Mouse (Mus musculus): ENCODE results near the gene Snta1. TPM values are rescaled to one million over a fixed set of nuclear protein-coding genes. Genes with fewer than 3 reads are reported as not detected.

Snta1 gene
- polyA plus RNA-seq, 1 experiment from 2014 or later: 12.2 TPM

DNA sequence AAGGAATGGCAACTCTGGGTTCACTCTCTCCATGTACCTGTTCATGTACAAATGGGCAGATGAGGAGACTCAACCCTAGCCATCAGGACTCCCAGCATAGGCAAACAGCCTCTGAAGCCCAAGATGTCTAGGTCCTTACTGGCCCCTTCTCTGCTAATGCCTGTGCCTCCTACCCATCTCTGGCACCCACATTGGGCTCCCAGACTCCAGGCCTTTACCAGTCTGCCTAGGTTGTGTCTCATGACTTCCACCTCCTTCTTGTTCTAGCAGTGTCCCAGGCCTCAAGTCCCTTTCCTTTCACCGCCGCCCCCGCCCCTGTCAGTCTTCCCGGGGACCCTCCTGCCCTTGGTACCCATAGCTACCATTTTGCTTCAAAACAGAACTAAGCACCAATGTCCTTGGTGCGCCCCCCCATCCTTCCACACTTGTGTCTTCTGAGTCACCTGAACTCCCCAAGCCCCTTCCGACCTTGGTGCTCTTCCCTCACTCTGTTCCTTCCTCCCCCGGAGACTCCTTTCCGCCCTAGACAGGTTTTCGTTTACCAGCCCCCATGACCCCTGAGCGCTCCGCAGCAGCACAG, 746 bp downstream of the Snta1 start:
- Histone ChIP-seq H3K9ac (replicated peaks; ENCODE audit: low read length) (peak overlapping the region; percentile 76), H3K9me3 (ENCODE audit: low read length) (no peaks in the 10 kb centered on the region), H3K4me2 (replicated peaks; ENCODE audit: low read depth, low read length) (peak overlapping the region; percentile 77), H3K27ac (ENCODE audit: low read length) (no peak overlapping the region), H3K36me3 (ENCODE audit: insufficient read depth, low read length) (no peaks in the 10 kb centered on the region), H3K4me3 (ENCODE audit: low read length) (peak overlapping the region; percentile 69), H3K4me1 (ENCODE audit: insufficient read depth, low read length) (peaks cover 22% of the 10 kb centered on the region), H3K27me3 (ENCODE audit: insufficient read depth, low read length) (no peaks in the 10 kb centered on the region)
- WGBS: 27% methylated on average over 10 of the region's 11 CpGs
- no peak for ATAC-seq (ENCODE audit: low FRiP score, low TSS enrichment)

DNA sequence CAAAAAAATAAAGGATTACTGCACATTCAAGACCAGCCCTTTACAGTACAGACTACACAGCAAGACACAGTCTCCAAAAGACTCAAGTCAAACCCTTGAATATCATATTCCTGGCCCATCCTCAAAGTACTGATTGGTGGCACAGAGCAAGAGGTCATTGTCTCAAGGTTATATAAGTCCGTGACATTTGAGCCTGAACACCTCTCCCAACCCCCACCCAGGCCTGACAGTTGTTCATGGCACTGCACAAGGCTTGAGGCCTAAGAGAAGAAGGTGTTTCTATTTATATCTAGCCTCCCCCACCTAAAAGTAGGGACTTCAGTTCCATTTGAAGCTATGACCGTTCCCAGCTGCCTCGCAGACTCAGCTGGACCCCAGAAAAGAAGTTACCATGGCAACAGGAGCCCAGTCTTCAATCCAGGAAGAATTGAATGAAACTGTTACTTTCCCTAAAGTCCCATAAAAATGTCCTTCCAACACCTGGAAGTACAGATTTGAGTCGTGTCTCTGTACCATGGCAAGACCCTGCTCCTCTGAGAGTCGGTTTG, 2.4 kb downstream of the Snta1 start:
- no peak overlapping the region for H3K4me2 ChIP-seq (replicated peaks; ENCODE audit: low read depth, low read length)
- no peak overlapping the region for H3K4me3 ChIP-seq (ENCODE audit: low read length)
- H3K27ac ChIP-seq (ENCODE audit: low read length): no peak overlapping the region
- H3K9me3 ChIP-seq (ENCODE audit: low read length): no peaks in the 10 kb centered on the region
- H3K9ac ChIP-seq (replicated peaks; ENCODE audit: low read length): no peak overlapping the region
- H3K36me3 ChIP-seq (ENCODE audit: insufficient read depth, low read length): no peaks in the 10 kb centered on the region
- H3K4me1 ChIP-seq (ENCODE audit: insufficient read depth, low read length): peaks cover 22% of the 10 kb centered on the region
- no peaks in the 10 kb centered on the region for H3K27me3 ChIP-seq (ENCODE audit: insufficient read depth, low read length)
- no peak for ATAC-seq (ENCODE audit: low FRiP score, low TSS enrichment)
- WGBS: 44% methylated on average over 5 of the region's 5 CpGs

GRCm38 (mm10) chr2:154402811-154403210, 5.1 kb downstream of the Snta1 start:
- H3K4me3 ChIP-seq (ENCODE audit: low read length): no peak overlapping the region
- no peak overlapping the region for H3K4me2 ChIP-seq (replicated peaks; ENCODE audit: low read depth, low read length)
- H3K36me3 ChIP-seq (ENCODE audit: insufficient read depth, low read length): no peaks in the 10 kb centered on the region
- 17% methylated on average over 7 of the region's 7 CpGs for WGBS
- no peaks in the 10 kb centered on the region for H3K9me3 ChIP-seq (ENCODE audit: low read length)
- peak; percentile 85 for ATAC-seq (ENCODE audit: low FRiP score, low TSS enrichment)
- H3K4me1 ChIP-seq (ENCODE audit: insufficient read depth, low read length): peaks cover 18% of the 10 kb centered on the region
- H3K9ac ChIP-seq (replicated peaks; ENCODE audit: low read length): no peak overlapping the region
- no peaks in the 10 kb centered on the region for H3K27me3 ChIP-seq (ENCODE audit: insufficient read depth, low read length)
- H3K27ac ChIP-seq (ENCODE audit: low read length): peak overlapping the region; percentile 25

DNA sequence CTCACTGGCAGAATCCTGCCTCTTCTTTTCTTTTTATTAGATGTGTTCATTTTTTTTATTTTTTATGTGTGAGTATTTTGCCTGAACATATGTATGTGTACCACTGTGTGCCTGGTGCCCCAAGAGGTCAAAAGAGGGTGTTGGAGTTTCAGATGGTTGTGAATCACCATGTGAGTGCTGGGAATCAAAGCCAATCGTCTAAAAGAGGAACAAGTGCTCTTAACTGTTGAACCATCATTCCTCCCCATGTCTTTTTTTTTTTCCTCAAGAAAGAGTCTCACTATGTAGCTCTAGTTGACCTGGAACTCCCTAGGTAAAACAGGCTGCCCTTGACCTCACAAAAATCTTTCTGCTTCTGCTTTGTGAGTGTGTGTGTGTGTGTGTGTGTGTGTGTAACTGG, 5.9 kb downstream of the Snta1 start:
- Histone ChIP-seq H3K9ac (replicated peaks; ENCODE audit: low read length) (no peak overlapping the region), H3K36me3 (ENCODE audit: insufficient read depth, low read length) (no peaks in the 10 kb centered on the region), H3K4me2 (replicated peaks; ENCODE audit: low read depth, low read length) (no peak overlapping the region), H3K27me3 (ENCODE audit: insufficient read depth, low read length) (no peaks in the 10 kb centered on the region), H3K27ac (ENCODE audit: low read length) (no peak overlapping the region), H3K4me3 (ENCODE audit: low read length) (no peak overlapping the region), H3K9me3 (ENCODE audit: low read length) (no peaks in the 10 kb centered on the region), H3K4me1 (ENCODE audit: insufficient read depth, low read length) (peaks cover 13% of the 10 kb centered on the region)
- no peak for ATAC-seq (ENCODE audit: low FRiP score, low TSS enrichment)
- 32% methylated on average over 1 of the region's 1 CpGs for WGBS

GRCm38 (mm10) chr2:154399325-154399724, 8.6 kb downstream of the Snta1 start:
- WGBS: 86% methylated on average over 2 of the region's 2 CpGs
- Histone ChIP-seq H3K4me1 (ENCODE audit: insufficient read depth, low read length) (peaks cover 13% of the 10 kb centered on the region), H3K36me3 (ENCODE audit: insufficient read depth, low read length) (no peaks in the 10 kb centered on the region), H3K9me3 (ENCODE audit: low read length) (no peaks in the 10 kb centered on the region), H3K27ac (ENCODE audit: low read length) (no peak overlapping the region), H3K4me2 (replicated peaks; ENCODE audit: low read depth, low read length) (no peak overlapping the region), H3K9ac (replicated peaks; ENCODE audit: low read length) (no peak overlapping the region), H3K4me3 (ENCODE audit: low read length) (no peak overlapping the region), H3K27me3 (ENCODE audit: insufficient read depth, low read length) (no peaks in the 10 kb centered on the region)
- ATAC-seq (ENCODE audit: low FRiP score, low TSS enrichment): no peak

- Histone ChIP-seq H3K4me2 (replicated peaks; ENCODE audit: low read depth, low read length) (no peak overlapping the region), H3K36me3 (ENCODE audit: insufficient read depth, low read length) (no peaks in the 10 kb centered on the region)
- WGBS: 75% methylated on average over 7 of the region's 7 CpGs
These were observed 9.6 kb downstream of the Snta1 start for GRCm38 (mm10) chr2:154398267-154398666.

GRCm38 (mm10) chr2:154396529-154396928, 11.4 kb downstream of the Snta1 start:
- WGBS: 82% methylated on average over 2 of the region's 2 CpGs

More at GRCm38 (mm10) chr2:154398267-154398666, 9.6 kb downstream of the Snta1 start:
- Histone ChIP-seq H3K27ac (ENCODE audit: low read length) (no peak overlapping the region), H3K9ac (replicated peaks; ENCODE audit: low read length) (no peak overlapping the region), H3K27me3 (ENCODE audit: insufficient read depth, low read length) (no peaks in the 10 kb centered on the region), H3K4me3 (ENCODE audit: low read length) (no peak overlapping the region), H3K4me1 (ENCODE audit: insufficient read depth, low read length) (peaks cover 8% of the 10 kb centered on the region), H3K9me3 (ENCODE audit: low read length) (no peaks in the 10 kb centered on the region)
- ATAC-seq (ENCODE audit: low FRiP score, low TSS enrichment): no peak

GRCm38 (mm10) chr2:154394602-154395001, 13.3 kb downstream of the Snta1 start:
- Histone ChIP-seq H3K27me3 (ENCODE audit: insufficient read depth, low read length) (no peaks in the 10 kb centered on the region), H3K9me3 (ENCODE audit: low read length) (no peaks in the 10 kb centered on the region), H3K9ac (replicated peaks; ENCODE audit: low read length) (no peak overlapping the region), H3K4me2 (replicated peaks; ENCODE audit: low read depth, low read length) (no peak overlapping the region), H3K36me3 (ENCODE audit: insufficient read depth, low read length) (no peaks in the 10 kb centered on the region), H3K27ac (ENCODE audit: low read length) (no peak overlapping the region), H3K4me1 (ENCODE audit: insufficient read depth, low read length) (peaks cover 12% of the 10 kb centered on the region), H3K4me3 (ENCODE audit: low read length) (no peak overlapping the region)
- WGBS: 80% methylated on average over 3 of the region's 3 CpGs
- no peak for ATAC-seq (ENCODE audit: low FRiP score, low TSS enrichment)

More at GRCm38 (mm10) chr2:154396529-154396928, 11.4 kb downstream of the Snta1 start:
- Histone ChIP-seq H3K9ac (replicated peaks; ENCODE audit: low read length) (no peak overlapping the region), H3K4me2 (replicated peaks; ENCODE audit: low read depth, low read length) (no peak overlapping the region), H3K4me1 (ENCODE audit: insufficient read depth, low read length) (no peaks in the 10 kb centered on the region), H3K4me3 (ENCODE audit: low read length) (no peak overlapping the region), H3K36me3 (ENCODE audit: insufficient read depth, low read length) (no peaks in the 10 kb centered on the region), H3K27me3 (ENCODE audit: insufficient read depth, low read length) (no peaks in the 10 kb centered on the region), H3K27ac (ENCODE audit: low read length) (no peak overlapping the region), H3K9me3 (ENCODE audit: low read length) (no peaks in the 10 kb centered on the region)
- ATAC-seq (ENCODE audit: low FRiP score, low TSS enrichment): no peak

- Histone ChIP-seq H3K36me3 (ENCODE audit: insufficient read depth, low read length) (no peaks in the 10 kb centered on the region), H3K9ac (replicated peaks; ENCODE audit: low read length) (no peak overlapping the region; the same call in 1 of the 2 replicates), H3K27me3 (ENCODE audit: insufficient read depth, low read length) (no peaks in the 10 kb centered on the region), H3K4me1 (ENCODE audit: insufficient read depth, low read length) (peaks cover 15% of the 10 kb centered on the region), H3K4me3 (ENCODE audit: low read length) (no peak overlapping the region), H3K4me2 (replicated peaks; ENCODE audit: low read depth, low read length) (no peak overlapping the region), H3K9me3 (ENCODE audit: low read length) (no peaks in the 10 kb centered on the region), H3K27ac (ENCODE audit: low read length) (peak overlapping the region; percentile 75)
- 41% methylated on average over 11 of the region's 11 CpGs for WGBS
- ATAC-seq (ENCODE audit: low FRiP score, low TSS enrichment): peak; percentile 95
These were observed 17.5 kb downstream of the Snta1 start for GRCm38 (mm10) chr2:154390180-154390964.

DNA sequence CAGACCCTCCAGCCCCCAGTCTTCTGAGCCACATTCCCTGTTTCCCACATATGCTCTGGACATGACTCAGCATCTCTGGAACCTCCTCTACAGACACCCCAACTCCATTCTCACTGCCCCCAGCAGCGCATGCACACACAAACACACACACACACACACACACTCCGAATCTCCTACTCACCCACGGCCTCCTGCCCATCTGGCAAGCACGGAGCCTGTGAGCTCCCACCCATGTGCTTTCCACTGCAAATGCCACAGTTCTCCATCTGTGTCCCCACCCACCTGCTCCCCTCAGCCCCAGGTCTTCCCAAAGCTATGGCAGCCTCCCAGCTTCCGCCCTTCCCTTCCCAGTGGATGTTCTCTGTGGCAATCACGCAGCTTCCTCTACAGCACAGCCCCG, 28.8 kb downstream of the Snta1 start:
- no peak overlapping the region for H3K4me2 ChIP-seq (replicated peaks; ENCODE audit: low read depth, low read length)
- no peaks in the 10 kb centered on the region for H3K4me1 ChIP-seq (ENCODE audit: insufficient read depth, low read length)
- WGBS: 85% methylated on average over 7 of the region's 7 CpGs
- H3K27ac ChIP-seq (ENCODE audit: low read length): no peak overlapping the region
- ATAC-seq (ENCODE audit: low FRiP score, low TSS enrichment): no peak
- no peaks in the 10 kb centered on the region for H3K9me3 ChIP-seq (ENCODE audit: low read length)
- no peaks in the 10 kb centered on the region for H3K36me3 ChIP-seq (ENCODE audit: insufficient read depth, low read length)
- H3K4me3 ChIP-seq (ENCODE audit: low read length): no peak overlapping the region
- no peaks in the 10 kb centered on the region for H3K27me3 ChIP-seq (ENCODE audit: insufficient read depth, low read length)
- H3K9ac ChIP-seq (replicated peaks; ENCODE audit: low read length): no peak overlapping the region

All from kidney, embryonic 16.5 days (tissue).